Mouse (Mus musculus): Measurements from ENCODE around the gene Ralb. TPM values are rescaled to one million over a fixed set of nuclear protein-coding genes. Genes with fewer than 3 reads are reported as not detected.

Gene Ralb
- polyA plus RNA-seq, 1 experiment = 30.3 TPM

DNA sequence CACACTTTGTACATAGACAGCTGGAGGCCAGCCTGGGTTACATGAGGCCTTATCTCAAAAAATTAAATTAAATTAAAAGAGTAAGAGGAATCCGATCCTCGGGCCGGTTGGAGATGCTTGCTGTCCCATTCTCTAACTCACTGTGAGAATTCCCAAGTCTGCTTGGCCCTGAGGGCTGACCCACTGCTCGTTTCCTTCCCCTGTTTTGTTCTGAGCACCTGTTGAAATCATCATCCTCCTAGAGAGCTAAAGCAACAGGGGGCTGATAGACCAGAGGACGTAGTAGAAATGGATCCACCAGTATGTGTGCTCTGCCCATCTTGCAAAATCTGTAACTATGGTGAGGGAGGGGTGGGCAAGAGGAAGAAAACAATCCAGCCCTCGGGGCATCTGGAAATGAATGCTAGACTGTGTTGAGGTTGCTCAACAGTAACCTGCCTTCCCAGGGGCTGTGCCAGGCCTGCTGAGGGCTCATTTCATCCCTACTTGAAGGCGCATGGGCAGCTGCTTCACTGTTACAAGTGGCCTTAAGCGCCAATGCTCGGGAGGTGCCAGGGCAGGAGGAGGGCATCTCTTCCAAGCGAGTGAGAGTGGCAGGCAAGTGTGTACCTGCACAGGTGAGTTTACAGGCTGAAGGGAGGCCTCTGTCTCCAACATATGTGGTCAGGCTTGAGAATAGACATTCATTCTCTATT is 53.8 kb downstream of the Ralb start:
- no peak for TF ChIP-seq CTCF (IDR thresholded peaks at IDR 0.05; ENCODE audit: control insufficient read depth, insufficient read depth, low read length)
- no peak for TF ChIP-seq POLR2A (IDR thresholded peaks at IDR 0.05; ENCODE audit: borderline replicate concordance, control insufficient read depth, low read depth, low read length)
- no peak overlapping the region for H3K4me3 ChIP-seq (replicated peaks; ENCODE audit: control insufficient read depth, low read depth, low read length)
- 72% methylated on average over 10 of the region's 10 CpGs for WGBS

DNA sequence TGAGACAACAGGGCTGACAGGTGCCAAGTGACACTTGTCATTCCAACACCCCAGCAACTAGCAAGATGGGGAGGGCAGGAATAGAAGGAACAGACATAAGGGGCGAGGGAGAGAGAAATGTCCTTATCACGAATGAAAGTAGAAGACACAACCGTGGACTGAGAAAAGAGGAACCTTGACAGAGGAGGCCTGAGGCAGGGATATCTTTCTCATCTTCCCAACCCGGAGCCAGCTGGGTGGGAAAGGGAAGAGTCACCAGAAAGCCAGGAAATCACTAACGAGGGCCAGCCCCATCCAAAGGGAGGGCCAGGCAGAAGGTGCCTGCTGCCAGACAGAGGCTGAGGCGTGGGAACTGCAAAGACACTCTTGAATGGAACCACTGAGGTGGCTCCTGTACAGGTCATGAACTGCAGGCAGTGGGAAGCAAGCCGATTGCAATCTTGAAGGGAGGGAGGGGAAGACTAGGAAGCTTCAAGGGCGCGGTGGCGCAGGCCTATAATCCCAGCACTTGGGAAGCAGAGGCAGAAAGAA is 57.8 kb downstream of the Ralb start:
- WGBS = 42% methylated on average over 10 of the region's 10 CpGs
- TF ChIP-seq POLR2A (IDR thresholded peaks at IDR 0.05; ENCODE audit: borderline replicate concordance, control insufficient read depth, low read depth, low read length) (no peak), CTCF (IDR thresholded peaks at IDR 0.05; ENCODE audit: control insufficient read depth, insufficient read depth, low read length) (no peak)
- H3K27ac ChIP-seq (ENCODE audit: control insufficient read depth, insufficient read depth, low read depth, low read length, poor library complexity) = no peak overlapping the region
- no peaks in the 10 kb centered on the region for H3K4me1 ChIP-seq (ENCODE audit: control insufficient read depth, insufficient read depth, low read length)
- no peak overlapping the region for H3K4me3 ChIP-seq (replicated peaks; ENCODE audit: control insufficient read depth, low read depth, low read length)

More for the DNA sequence above, 53.8 kb downstream of the Ralb start:
- H3K4me1 ChIP-seq (ENCODE audit: control insufficient read depth, insufficient read depth, low read length) = no peaks in the 10 kb centered on the region
- no peak overlapping the region for H3K27ac ChIP-seq (ENCODE audit: control insufficient read depth, insufficient read depth, low read depth, low read length, poor library complexity)

DNA sequence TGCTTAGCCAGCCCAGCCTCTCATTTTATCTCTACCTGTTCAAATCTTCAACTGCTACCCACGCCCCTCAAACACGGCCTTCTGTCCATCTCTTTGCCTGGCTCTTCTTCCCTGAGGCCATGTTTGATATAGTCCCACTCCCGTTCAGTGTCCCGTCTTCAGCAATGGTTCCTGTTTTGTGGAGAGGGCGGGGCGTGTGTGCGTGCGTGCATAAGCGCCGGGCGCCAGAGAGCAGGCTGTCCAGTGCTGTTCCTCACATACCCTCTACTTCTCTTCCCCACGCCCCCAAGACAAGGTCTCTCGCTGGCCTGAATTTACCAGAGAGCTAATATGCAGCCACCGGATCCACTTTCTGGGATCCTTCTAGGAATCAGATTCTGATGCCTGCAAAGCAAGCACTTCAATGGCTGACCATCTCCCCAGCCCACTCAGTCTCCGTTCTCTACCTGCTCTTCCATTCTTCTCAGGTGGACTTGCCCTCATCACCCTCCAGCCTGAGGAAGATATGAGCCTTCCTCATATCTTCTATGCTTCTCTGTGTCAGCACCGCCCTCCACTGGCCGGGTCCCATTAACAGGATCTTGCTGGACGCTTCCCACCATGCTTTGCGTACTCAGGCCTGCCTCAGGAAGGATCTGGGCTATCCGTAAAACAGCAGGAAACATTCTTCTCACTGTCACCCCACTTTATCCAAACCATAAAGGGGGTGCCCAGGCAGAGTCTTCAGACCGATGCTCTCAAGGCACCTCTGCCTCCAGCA is 60.8 kb downstream of the Ralb start:
- Histone ChIP-seq H3K4me3 (replicated peaks; ENCODE audit: control insufficient read depth, low read depth, low read length) (no peak overlapping the region), H3K27ac (ENCODE audit: control insufficient read depth, insufficient read depth, low read depth, low read length, poor library complexity) (no peak overlapping the region), H3K4me1 (ENCODE audit: control insufficient read depth, insufficient read depth, low read length) (no peaks in the 10 kb centered on the region)
- TF ChIP-seq CTCF (IDR thresholded peaks at IDR 0.05; ENCODE audit: control insufficient read depth, insufficient read depth, low read length) = no peak
- no peak for TF ChIP-seq POLR2A (IDR thresholded peaks at IDR 0.05; ENCODE audit: borderline replicate concordance, control insufficient read depth, low read depth, low read length)
- WGBS = 74% methylated on average over 21 of the region's 21 CpGs

DNA sequence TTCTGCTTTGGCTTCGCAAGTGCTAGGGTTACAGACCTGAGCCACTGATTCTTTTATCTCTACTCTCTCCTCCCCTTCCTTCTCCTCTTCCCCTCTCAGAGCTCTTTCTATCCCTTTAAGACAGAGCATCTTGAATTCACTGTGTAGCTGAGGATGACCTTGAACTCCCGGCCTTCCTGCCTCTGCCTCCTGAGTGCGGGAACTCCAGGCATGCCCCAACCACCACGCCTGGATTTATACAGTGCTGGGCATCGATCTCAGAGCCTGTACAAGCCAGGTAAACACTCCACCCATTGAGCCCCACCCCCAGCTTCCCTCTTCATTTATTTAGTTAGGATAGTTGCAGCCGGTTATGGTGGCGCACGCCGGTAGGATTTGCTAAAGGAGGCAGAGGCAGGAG is 61.7 kb downstream of the Ralb start:
- no peaks in the 10 kb centered on the region for H3K4me1 ChIP-seq (ENCODE audit: control insufficient read depth, insufficient read depth, low read length)
- H3K27ac ChIP-seq (ENCODE audit: control insufficient read depth, insufficient read depth, low read depth, low read length, poor library complexity) = no peak overlapping the region
- 88% methylated on average over 9 of the region's 9 CpGs for WGBS
- no peak overlapping the region for H3K4me3 ChIP-seq (replicated peaks; ENCODE audit: control insufficient read depth, low read depth, low read length)
- TF ChIP-seq POLR2A (IDR thresholded peaks at IDR 0.05; ENCODE audit: borderline replicate concordance, control insufficient read depth, low read depth, low read length) (no peak), CTCF (IDR thresholded peaks at IDR 0.05; ENCODE audit: control insufficient read depth, insufficient read depth, low read length) (no peak)

GRCm38 (mm10) chr1:119438105-119438637 is 66.4 kb downstream of the Ralb start:
- 88% methylated on average over 9 of the region's 9 CpGs for WGBS
- H3K4me3 ChIP-seq (replicated peaks; ENCODE audit: control insufficient read depth, low read depth, low read length) = no peak overlapping the region
- H3K4me1 ChIP-seq (ENCODE audit: control insufficient read depth, insufficient read depth, low read length) = no peaks in the 10 kb centered on the region
- TF ChIP-seq CTCF (IDR thresholded peaks at IDR 0.05; ENCODE audit: control insufficient read depth, insufficient read depth, low read length) (no peak), POLR2A (IDR thresholded peaks at IDR 0.05; ENCODE audit: borderline replicate concordance, control insufficient read depth, low read depth, low read length) (no peak)
- H3K27ac ChIP-seq (ENCODE audit: control insufficient read depth, insufficient read depth, low read depth, low read length, poor library complexity) = no peak overlapping the region

DNA sequence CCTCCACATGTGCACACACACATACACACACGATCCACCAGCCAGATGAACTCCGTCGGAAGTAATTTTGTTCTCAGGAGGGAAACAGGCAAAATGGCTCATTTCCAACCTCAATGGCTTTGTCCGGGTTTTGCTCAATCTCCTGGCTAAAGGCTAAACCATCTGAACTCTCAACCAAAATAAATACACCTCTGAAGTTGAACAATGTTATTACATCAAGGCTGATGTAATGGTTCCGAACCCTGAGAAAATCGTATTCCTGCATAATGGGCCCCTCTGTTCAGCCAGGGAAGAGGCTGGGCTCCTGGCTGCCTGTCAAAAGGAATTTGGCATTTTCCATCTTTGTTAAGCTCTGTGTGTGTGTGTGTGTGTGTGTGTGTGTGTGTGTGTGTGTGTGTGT is 67.2 kb downstream of the Ralb start:
- 80% methylated on average over 6 of the region's 6 CpGs for WGBS

GRCm38 (mm10) chr1:119424141-119424860 is 80.3 kb downstream of the Ralb start:
- no peak overlapping the region for H3K27ac ChIP-seq (ENCODE audit: control insufficient read depth, insufficient read depth, low read depth, low read length, poor library complexity)
- no peaks in the 10 kb centered on the region for H3K4me1 ChIP-seq (ENCODE audit: control insufficient read depth, insufficient read depth, low read length)
- H3K4me3 ChIP-seq (replicated peaks; ENCODE audit: control insufficient read depth, low read depth, low read length) = no peak overlapping the region
- WGBS = 26% methylated on average over 6 of the region's 6 CpGs
- TF ChIP-seq CTCF (IDR thresholded peaks at IDR 0.05; ENCODE audit: control insufficient read depth, insufficient read depth, low read length) (no peak), POLR2A (IDR thresholded peaks at IDR 0.05; ENCODE audit: borderline replicate concordance, control insufficient read depth, low read depth, low read length) (no peak)

More for the DNA sequence above, 67.2 kb downstream of the Ralb start:
- no peak overlapping the region for H3K27ac ChIP-seq (ENCODE audit: control insufficient read depth, insufficient read depth, low read depth, low read length, poor library complexity)
- TF ChIP-seq CTCF (IDR thresholded peaks at IDR 0.05; ENCODE audit: control insufficient read depth, insufficient read depth, low read length) = no peak
- no peak for TF ChIP-seq POLR2A (IDR thresholded peaks at IDR 0.05; ENCODE audit: borderline replicate concordance, control insufficient read depth, low read depth, low read length)
- H3K4me3 ChIP-seq (replicated peaks; ENCODE audit: control insufficient read depth, low read depth, low read length) = no peak overlapping the region
- H3K4me1 ChIP-seq (ENCODE audit: control insufficient read depth, insufficient read depth, low read length) = no peaks in the 10 kb centered on the region
